Mouse (Mus musculus) CH12.LX (cell line): Measurements from ENCODE around the gene Eif4a3. TPM values are rescaled to one million over a fixed set of nuclear protein-coding genes. Genes with fewer than 3 reads are reported as not detected.

Source experiments
- DNase-seq: peaks from one replicate; pipeline ENCODE4 v3.0.0-alpha.2; 2013; ENCODE audit errors: extremely low read depth
- H3K27ac ChIP-seq: 2 replicates; pipeline ENCODE4 v1.5.1; 2012; ENCODE audit warnings: low read depth, mild to moderate bottlenecking, control low read depth, moderate library complexity; ENCODE audit not compliant: insufficient read depth
- H3K27me3 ChIP-seq: replicated peaks from 2 replicates; pipeline ENCODE3; 2012; ENCODE audit warnings: inconsistent platforms
- H3K36me3 ChIP-seq, 2 experiments: replicated peaks in 1 of 2; 2 replicates each; pipeline versions ENCODE3 to v1.6.1; 2012; ENCODE audit warnings: inconsistent platforms in 1 of 2, low read length in 1 of 2, mild to moderate bottlenecking in 1 of 2, mixed read lengths in 1 of 2, moderate library complexity in 1 of 2; ENCODE audit not compliant: control insufficient read depth in 1 of 2, insufficient read depth in 1 of 2
- H3K4me1 ChIP-seq, 2 experiments: 2 replicates each; pipeline ENCODE4 v1.6.1; 2012; ENCODE audit warnings: inconsistent platforms in 1 of 2, moderate library complexity in 1 of 2; ENCODE audit not compliant: insufficient read depth in 2 of 2, control insufficient read depth in 1 of 2
- H3K4me2 ChIP-seq: 2 replicates; pipeline ENCODE4 v1.6.1; 2012; ENCODE audit warnings: low read depth, mild to moderate bottlenecking, control low read depth; ENCODE audit not compliant: poor library complexity, insufficient read depth, severe bottlenecking
- H3K4me3 ChIP-seq, 3 experiments: fragments of 150-350 bp in 1 of 3; sonication (generic) in 1 of 3; replicated peaks in 1 of 3; 2 replicates each; pipeline versions ENCODE3 to v1.5.1; 2011 to 2012; ENCODE audit warnings: low read depth in 2 of 3, low read length in 2 of 3, mild to moderate bottlenecking in 2 of 3, moderate library complexity in 2 of 3, control low read depth in 1 of 3, improper control_type of control experiment in 1 of 3, inconsistent platforms in 1 of 3, mixed read lengths in 1 of 3; ENCODE audit not compliant: poor library complexity in 1 of 3
- H3K79me2 ChIP-seq: replicated peaks from 2 replicates; pipeline ENCODE4 v1.6.1; 2012; ENCODE audit warnings: mild to moderate bottlenecking, moderate library complexity; ENCODE audit not compliant: control insufficient read depth, poor library complexity, insufficient read depth, severe bottlenecking; ENCODE audit errors: extremely low read depth
- H3K9ac ChIP-seq: 2 replicates; pipeline ENCODE4 v1.6.1; 2012; ENCODE audit warnings: low read depth, mild to moderate bottlenecking, control low read depth, moderate library complexity; ENCODE audit not compliant: insufficient read depth
- H3K9me3 ChIP-seq: replicated peaks from 2 replicates; pipeline ENCODE3; 2012; ENCODE audit warnings: low read length, inconsistent platforms, mixed read lengths
- BHLHE40 ChIP-seq: IDR thresholded peaks from 2 replicates; pipeline ENCODE4 v1.6.1; 2011; ENCODE audit warnings: mild to moderate bottlenecking, low read depth, low read length, improper control_type of control experiment
- EP300 ChIP-seq: IDR thresholded peaks from 2 replicates; pipeline ENCODE4 v1.6.1; 2011; ENCODE audit warnings: low read length, improper control_type of control experiment
- MAZ ChIP-seq: IDR thresholded peaks from 2 replicates; pipeline ENCODE4 v1.6.1; 2012; ENCODE audit warnings: low read depth, mild to moderate bottlenecking, inconsistent platforms, low read length, improper control_type of control experiment, moderate library complexity
- NRF1 ChIP-seq: IDR thresholded peaks from 2 replicates; pipeline ENCODE4 v1.6.1; 2014; ENCODE audit warnings: low read depth, mild to moderate bottlenecking, inconsistent platforms, low read length, improper control_type of control experiment, moderate library complexity
- ZC3H11A ChIP-seq: IDR thresholded peaks from 2 replicates; pipeline ENCODE4 v1.6.1; 2012; ENCODE audit warnings: low read depth, mild to moderate bottlenecking, inconsistent platforms, low read length, improper control_type of control experiment
- dilution Hi-C: fragments of 300-500 bp; cut with MboI; formaldehyde crosslinking; loops from 2 replicates; pipeline ENCODE4 v1.14.3; 2020; ENCODE audit warnings: low sequenced_read_pairs; ENCODE audit not compliant: extremely low pct_unique_long_range_greater_than_20kb, extremely low pct_ligation_motif_present
- in situ Hi-C: fragments of 300-500 bp; cut with MboI; formaldehyde crosslinking; loops from 3 replicates; pipeline ENCODE4 v1.14.3; 2019; ENCODE audit warnings: low sequenced_read_pairs, low pct_ligation_motif_present, low pct_unique_long_range_greater_than_20kb, mixed read lengths
- polyA plus RNA-seq: library from polyadenylated mRNA; unstranded; fragments of >175 nt; gene quantifications from 2 replicates; pipeline ENCODE4 v1.2.1, GENCODE M21; 2012; ENCODE audit warnings: low read depth; ENCODE audit not compliant: insufficient read length
- total RNA-seq, 2 experiments: library from RNA; depleted of rRNA; stranded (reverse); fragments of 300-350 nt in 1 of 2; fragments of >200 nt in 1 of 2; gene quantifications; 2 replicates each; pipeline ENCODE4 v1.2.3; 2012 to 2014

Gene Eif4a3
- total and polyA plus RNA-seq, 3 experiments = 400 to 554 (median 402) TPM

DNA sequence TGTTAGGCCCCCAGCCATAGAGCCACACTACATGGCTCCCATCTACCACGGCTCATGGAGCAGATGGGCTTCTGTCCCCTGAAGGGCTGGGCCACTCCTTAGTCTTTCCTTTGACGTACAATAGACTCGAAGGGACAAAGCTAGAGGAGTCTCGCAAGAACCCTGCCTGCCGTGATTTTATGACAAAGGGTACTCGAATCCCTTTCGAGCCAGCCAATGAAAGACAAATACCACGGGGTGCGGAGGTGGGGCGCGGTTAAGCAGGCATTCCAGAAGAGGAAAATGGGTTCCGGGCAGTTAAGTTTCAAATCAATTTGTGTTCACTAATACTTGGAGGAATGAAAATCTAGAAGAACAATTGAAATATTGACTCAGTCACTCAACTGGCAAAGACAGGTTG, 60.4 kb downstream of the Eif4a3 start:
- H3K27ac ChIP-seq = no peak overlapping the region
- H3K4me2 ChIP-seq = no peak overlapping the region
- DNase-seq = no peak
- H3K9ac ChIP-seq = no peak overlapping the region
- H3K4me1 ChIP-seq = peaks cover 13 to 23% of the 10 kb centered on the region in 2 experiments
- no peaks in the 10 kb centered on the region for H3K36me3 ChIP-seq
- H3K27me3 ChIP-seq = peaks cover 62% of the 10 kb centered on the region
- no peak overlapping the region for H3K4me3 ChIP-seq
- dilution Hi-C loops (no loop called here), in situ Hi-C loops (no loop called here)
- H3K79me2 ChIP-seq = no peaks in the 10 kb centered on the region
- TF ChIP-seq ZC3H11A (no peak), BHLHE40 (no peak), EP300 (no peak), MAZ (no peak), NRF1 (no peak)
- H3K9me3 ChIP-seq = peaks cover 11% of the 10 kb centered on the region

Other genes with a start within 250 kb of the Eif4a3 start
- 30.6 and 40.4 TPM in 2 replicates for gene Cbx4, start 213.9 kb downstream of the Eif4a3 start, total RNA-seq (2012; rRNA removed)
- gene Cbx4, start 213.9 kb downstream of the Eif4a3 start, total RNA-seq (2014; rRNA removed) = 11.4 and 15.0 TPM in 2 replicates
- 26.0 and 29.8 TPM in 2 replicates for gene Cbx4, start 213.9 kb downstream of the Eif4a3 start, polyA plus RNA-seq
- gene Tbc1d16, start 71.6 kb downstream of the Eif4a3 start, total RNA-seq (2012; rRNA removed) = 9.4 and 15.9 TPM in 2 replicates
- 0.65 and 0.79 TPM in 2 replicates for gene Tbc1d16, start 71.6 kb downstream of the Eif4a3 start, total RNA-seq (2014; rRNA removed)
- 2.4 and 2.7 TPM in 2 replicates for gene Tbc1d16, start 71.6 kb downstream of the Eif4a3 start, polyA plus RNA-seq
- 0.80 and 1.3 TPM in 2 replicates for gene Ccdc40, start 71.5 kb downstream of the Eif4a3 start, total RNA-seq (2012; rRNA removed)
- 0.82 and 0.97 TPM in 2 replicates for gene Ccdc40, start 71.5 kb downstream of the Eif4a3 start, total RNA-seq (2014; rRNA removed)
- gene Ccdc40, start 71.5 kb downstream of the Eif4a3 start, polyA plus RNA-seq = 1.2 and 1.4 TPM in 2 replicates
- gene Gaa, start 32.2 kb downstream of the Eif4a3 start, total RNA-seq (2012; rRNA removed) = 80.8 and 105 TPM in 2 replicates
- gene Gaa, start 32.2 kb downstream of the Eif4a3 start, total RNA-seq (2014; rRNA removed) = 19.6 and 19.8 TPM in 2 replicates
- gene Gaa, start 32.2 kb downstream of the Eif4a3 start, polyA plus RNA-seq = 91.0 and 93.2 TPM in 2 replicates
- 0.63 and 1.1 TPM in 2 replicates for gene Card14, start 7.7 kb upstream of the Eif4a3 start, total RNA-seq (2012; rRNA removed)
- gene Card14, start 7.7 kb upstream of the Eif4a3 start, total RNA-seq (2014; rRNA removed) = not detected in 2 replicates
- gene Card14, start 7.7 kb upstream of the Eif4a3 start, polyA plus RNA-seq = 0.16 TPM in 1 of 2 replicates, not detected in the other
- gene Sgsh, start 55.4 kb upstream of the Eif4a3 start, total RNA-seq (2012; rRNA removed) = 9.6 and 10.6 TPM in 2 replicates
- 3.2 and 3.9 TPM in 2 replicates for gene Sgsh, start 55.4 kb upstream of the Eif4a3 start, total RNA-seq (2014; rRNA removed)
- gene Sgsh, start 55.4 kb upstream of the Eif4a3 start, polyA plus RNA-seq = 5.9 and 12.2 TPM in 2 replicates
- 2.7 and 3.3 TPM in 2 replicates for gene Slc26a11, start 55.5 kb upstream of the Eif4a3 start, total RNA-seq (2012; rRNA removed)
- 1.4 and 1.9 TPM in 2 replicates for gene Slc26a11, start 55.5 kb upstream of the Eif4a3 start, total RNA-seq (2014; rRNA removed)
- gene Slc26a11, start 55.5 kb upstream of the Eif4a3 start, polyA plus RNA-seq = 1.6 and 2.6 TPM in 2 replicates
- gene Rnf213, start 93.0 kb upstream of the Eif4a3 start, total RNA-seq (2012; rRNA removed) = 12.4 and 23.2 TPM in 2 replicates
- 3.6 and 4.2 TPM in 2 replicates for gene Rnf213, start 93.0 kb upstream of the Eif4a3 start, total RNA-seq (2014; rRNA removed)
- gene Rnf213, start 93.0 kb upstream of the Eif4a3 start, polyA plus RNA-seq = 8.2 and 11.2 TPM in 2 replicates
- gene Endov, start 191.3 kb upstream of the Eif4a3 start, total RNA-seq (2012; rRNA removed) = 13.3 and 18.5 TPM in 2 replicates
- gene Endov, start 191.3 kb upstream of the Eif4a3 start, total RNA-seq (2014; rRNA removed) = 13.0 and 13.5 TPM in 2 replicates
- gene Endov, start 191.3 kb upstream of the Eif4a3 start, polyA plus RNA-seq = 12.0 and 13.3 TPM in 2 replicates
- gene Nptx1, start 247.7 kb upstream of the Eif4a3 start, total RNA-seq (2012; rRNA removed) = under 0.01 TPM in 1 of 2 replicates, not detected in the other
- gene Nptx1, start 247.7 kb upstream of the Eif4a3 start, total RNA-seq (2014; rRNA removed) = not detected in 2 replicates
- not detected in 2 replicates for gene Nptx1, start 247.7 kb upstream of the Eif4a3 start, polyA plus RNA-seq